In the genomic region with DNA sequence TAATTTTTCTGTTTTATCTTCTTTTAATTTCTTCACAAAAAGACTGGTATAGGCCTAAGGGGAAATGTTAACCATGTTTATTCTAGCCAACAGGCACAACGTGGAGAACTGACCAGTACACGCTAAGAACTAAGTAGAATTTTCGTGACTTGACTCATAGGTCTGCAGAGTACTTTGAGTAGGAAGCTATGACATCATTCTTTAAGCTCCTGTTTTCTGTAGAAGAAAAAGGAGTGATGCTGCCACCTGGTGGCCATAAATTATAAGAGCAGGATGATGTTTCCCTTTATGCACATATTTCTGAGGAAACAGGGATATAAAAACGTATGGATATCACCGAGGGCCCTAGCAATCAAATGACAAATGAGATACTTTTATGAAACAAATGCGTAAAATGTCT, we compare ENCODE assay signal across 8 mouse cellular contexts.
DNase-seq lines count a peak whose midpoint lies in the region; ATAC-seq and TF ChIP-seq lines count a peak whose summit lies in the region.

No protein-coding gene starts in this region.

- no peak overlapping the region for H3K4me2 ChIP-seq in heart, postnatal 0 days (ENCODE audit: low read depth, low read length)
- no peak overlapping the region for H3K4me2 ChIP-seq in liver, postnatal 0 days (ENCODE audit: low read depth, low read length)

- no peak for TF ChIP-seq EP300 in ES-Bruce4 (IDR thresholded peaks at IDR 0.05; ENCODE audit: insufficient read depth, low read depth, low read length)
- no peak for TF ChIP-seq EP300 in heart, postnatal 0 days (IDR thresholded peaks at IDR 0.05; ENCODE audit: low read depth)
- no peak for TF ChIP-seq EP300 in liver, postnatal 0 days (IDR thresholded peaks at IDR 0.05; ENCODE audit: low read depth)

- no peak overlapping the region for H3K4me3 ChIP-seq in ES-Bruce4 (ENCODE audit: low read depth, low read length)
- no peak overlapping the region for H3K4me3 ChIP-seq in heart, postnatal 0 days (ENCODE audit: low read depth, low read length)
- H3K4me3 ChIP-seq in liver, postnatal 0 days (ENCODE audit: low read depth, low read length), result no peak overlapping the region

- DNase-seq in adrenal gland, postnatal 14 days, result peak; percentile 70
- peak; percentile 52 for DNase-seq in embryo, embryonic 9.5 days (ENCODE audit: extremely low spot score)
- peak; percentile 84 for DNase-seq in heart, postnatal 0 days (ENCODE audit: low spot score)
- peak; percentile 69 for DNase-seq in kidney, postnatal 14 days
- DNase-seq in liver, postnatal 0 days, result peak; percentile 46
- DNase-seq in ovary, postnatal 14 days (ENCODE audit: low spot score), result peak; percentile 55

- peak; percentile 53; the same call in 1 of the 2 replicates for ATAC-seq in heart, postnatal 0 days (ENCODE audit: insufficient read depth, low read depth)
- 0 out of 2 replicates have a peak, but pooled peaks have one; percentile 38 for ATAC-seq in liver, postnatal 0 days
- ATAC-seq in monocyte, adult 5-6 weeks (replicated peaks; ENCODE audit: insufficient number of reproducible peaks, low FRiP score, low TSS enrichment, poor library complexity, severe bottlenecking), result no peak

- WGBS in heart, postnatal 0 days, result 8% methylated on average over 6 of the region's 6 CpGs
- 13% methylated on average over 6 of the region's 6 CpGs for WGBS in liver, postnatal 0 days (ENCODE audit: insufficient replicate concordance)

- H3K9me3 ChIP-seq in ES-Bruce4 (replicated peaks; ENCODE audit: control insufficient read depth, insufficient read depth, low read length, poor library complexity, severe bottlenecking), result no peaks in the 10 kb centered on the region
- H3K9me3 ChIP-seq in heart, postnatal 0 days (replicated peaks; ENCODE audit: control insufficient read depth, low read length), result no peaks in the 10 kb centered on the region
- no peaks in the 10 kb centered on the region for H3K9me3 ChIP-seq in liver, postnatal 0 days (ENCODE audit: low read length)

- H3K27ac ChIP-seq in ES-Bruce4 (ENCODE audit: insufficient read depth, low read length), result no peak overlapping the region
- no peak overlapping the region for H3K27ac ChIP-seq in heart, postnatal 0 days (ENCODE audit: low read depth)
- no peak overlapping the region for H3K27ac ChIP-seq in liver, postnatal 0 days (ENCODE audit: low read depth)

- H3K9ac ChIP-seq in ES-Bruce4 (ENCODE audit: low read depth, poor library complexity, severe bottlenecking), result no peak overlapping the region
- no peak overlapping the region for H3K9ac ChIP-seq in heart, postnatal 0 days (replicated peaks; ENCODE audit: low read depth, low read length)
- no peak overlapping the region for H3K9ac ChIP-seq in liver, postnatal 0 days (replicated peaks)

- no peaks in the 10 kb centered on the region for H3K4me1 ChIP-seq in ES-Bruce4 (ENCODE audit: control insufficient read depth, insufficient read depth, low read length)
- H3K4me1 ChIP-seq in heart, postnatal 0 days (ENCODE audit: control insufficient read depth, insufficient read depth), result no peaks in the 10 kb centered on the region
- no peaks in the 10 kb centered on the region for H3K4me1 ChIP-seq in liver, postnatal 0 days (ENCODE audit: insufficient read depth)

- no peak for TF ChIP-seq POLR2A in ES-Bruce4 (IDR thresholded peaks at IDR 0.05; ENCODE audit: insufficient read depth, low read length)

- no peaks in the 10 kb centered on the region for H3K27me3 ChIP-seq in ES-Bruce4 (ENCODE audit: control insufficient read depth, insufficient read depth, low read length, poor library complexity, severe bottlenecking)
- no peaks in the 10 kb centered on the region for H3K27me3 ChIP-seq in heart, postnatal 0 days (ENCODE audit: control insufficient read depth, insufficient read depth, low read length)
- H3K27me3 ChIP-seq in liver, postnatal 0 days (ENCODE audit: insufficient read depth, low read length), result no peaks in the 10 kb centered on the region

- peak; percentile 2 for TF ChIP-seq CTCF in ES-Bruce4 (IDR thresholded peaks at IDR 0.05; ENCODE audit: low read depth, low read length)
- TF ChIP-seq CTCF in heart, postnatal 0 days (IDR thresholded peaks at IDR 0.05; ENCODE audit: low read depth), result peak; percentile 85
- peak; percentile 78 for TF ChIP-seq CTCF in liver, postnatal 0 days (IDR thresholded peaks at IDR 0.05; ENCODE audit: low read depth)

- H3K36me3 ChIP-seq in ES-Bruce4 (ENCODE audit: control insufficient read depth, insufficient read depth, low read length, poor library complexity, severe bottlenecking), result no peaks in the 10 kb centered on the region
- no peaks in the 10 kb centered on the region for H3K36me3 ChIP-seq in heart, postnatal 0 days (replicated peaks; ENCODE audit: control insufficient read depth, insufficient read depth, low read length)
- H3K36me3 ChIP-seq in liver, postnatal 0 days (replicated peaks; ENCODE audit: insufficient read depth, low read length), result no peaks in the 10 kb centered on the region

Comparison
In these comparisons a context has a peak if more than half of its experiments do, and no peak if none do; other contexts are left out.
1. CTCF ChIP-seq: peak in every context shown above with its lines; median percentile 85 in heart, postnatal 0 days; 78 in liver, postnatal 0 days; 2 in ES-Bruce4.